Mouse (Mus musculus) hindbrain, embryonic 12.5 days (tissue): ENCODE measurements around the gene Cep350. TPM values are rescaled to one million over a fixed set of nuclear protein-coding genes. Genes with fewer than 3 reads are reported as not detected.

Source experiments
- ATAC-seq: fragments of 200-750 bp; cut with Nextera tagmentation; 2 replicates; pipeline ENCODE4 v1.8.0; 2017; ENCODE audit warnings: moderate TSS enrichment; ENCODE audit not compliant: low FRiP score
- H3K27ac ChIP-seq: fragments of 300-500 bp; sonication (generic); 2 replicates; pipeline ENCODE4 v1.5.1; 2016; ENCODE audit warnings: mild to moderate bottlenecking
- H3K27me3 ChIP-seq: fragments of 300-500 bp; sonication (generic); 2 replicates; pipeline ENCODE4 v1.6.1; 2016; ENCODE audit warnings: mild to moderate bottlenecking
- H3K36me3 ChIP-seq: fragments of 300-500 bp; sonication (generic); 2 replicates; pipeline ENCODE4 v1.6.1; 2016; ENCODE audit warnings: mild to moderate bottlenecking
- H3K4me1 ChIP-seq: fragments of 300-500 bp; sonication (generic); 2 replicates; pipeline ENCODE4 v1.6.1; 2016
- H3K4me2 ChIP-seq: fragments of 300-500 bp; sonication (generic); replicated peaks from 2 replicates; pipeline ENCODE4 v1.6.1; 2016; ENCODE audit warnings: mild to moderate bottlenecking
- H3K4me3 ChIP-seq: fragments of 300-500 bp; sonication (generic); 2 replicates; pipeline ENCODE4 v1.5.1; 2016; ENCODE audit warnings: mild to moderate bottlenecking
- H3K9ac ChIP-seq: fragments of 300-500 bp; sonication (generic); 2 replicates; pipeline ENCODE4 v1.6.1; 2016; ENCODE audit warnings: mild to moderate bottlenecking, moderate library complexity
- H3K9me3 ChIP-seq: fragments of 300-500 bp; sonication (generic); replicated peaks from 2 replicates; pipeline ENCODE4 v1.6.1; 2016; ENCODE audit warnings: mild to moderate bottlenecking
- WGBS: fragments of 180-500 bp; shearing (Covaris S2); methylation state at CpG from one replicate; pipeline ENCODE4 v1.1.7; 2016; 5-methylcytosine and 5-hydroxymethylcytosine counted together
- polyA plus RNA-seq: library from polyadenylated mRNA; unstranded; fragments of >200 nt; fragmentation: Nextera tagmentation; extraction: Ambion mirVana; gene quantifications from 2 replicates; pipeline ENCODE4 v1.2.1, GENCODE M21; 2016

The Cep350 gene
- polyA plus RNA-seq, 1 experiment from 2014 or later = 14.0 TPM

GRCm38 (mm10) chr1:155820646-155821045 lies 152.4 kb downstream of the Cep350 start:
- H3K9me3 ChIP-seq = peaks cover 6% of the 10 kb centered on the region; the same call in 1 of the 2 replicates
- no peaks in the 10 kb centered on the region for H3K4me1 ChIP-seq
- H3K4me3 ChIP-seq = no peak overlapping the region
- 84% methylated on average over 5 of the region's 5 CpGs for WGBS
- H3K9ac ChIP-seq = no peak overlapping the region
- H3K36me3 ChIP-seq = no peaks in the 10 kb centered on the region
- H3K27ac ChIP-seq = no peak overlapping the region
- H3K4me2 ChIP-seq = no peak overlapping the region
- ATAC-seq = no peak
- H3K27me3 ChIP-seq = no peaks in the 10 kb centered on the region

- ATAC-seq = no peak
- Histone ChIP-seq H3K4me3 (no peak overlapping the region), H3K9me3 (no peaks in the 10 kb centered on the region), H3K4me2 (no peak overlapping the region), H3K4me1 (peaks cover 8% of the 10 kb centered on the region), H3K36me3 (no peaks in the 10 kb centered on the region), H3K27ac (no peak overlapping the region), H3K27me3 (0 out of 2 replicates have a peak, but pooled peaks cover 8% of the 10 kb centered on the region), H3K9ac (no peak overlapping the region)
- 70% methylated on average over 2 of the region's 2 CpGs for WGBS
These were observed 156.9 kb downstream of the Cep350 start for GRCm38 (mm10) chr1:155816167-155816566.

- no peaks in the 10 kb centered on the region for H3K9me3 ChIP-seq
- peaks cover 21% of the 10 kb centered on the region for H3K4me1 ChIP-seq
- peak within 1 kb of the TSS; percentile 65 for H3K4me2 ChIP-seq
- peak within 1 kb of the TSS; percentile 72 for H3K4me3 ChIP-seq
- H3K27ac ChIP-seq = 0 out of 2 replicates have a peak within 1 kb of the TSS, but pooled peaks have one; percentile 41
- peak within 1 kb of the TSS; percentile 75 for H3K9ac ChIP-seq
- no peaks in the 10 kb centered on the region for H3K36me3 ChIP-seq
- 0 out of 2 replicates have a peak, but pooled peaks cover 8% of the 10 kb centered on the region for H3K27me3 ChIP-seq
- 1% methylated on average over 63 of the region's 67 CpGs for WGBS
- peak; percentile 95 for ATAC-seq
These were observed 160.2 kb downstream of the Cep350 start, which contains the start of gene Qsox1 for GRCm38 (mm10) chr1:155812581-155813499. Gene Qsox1 (minus strand): TSS chr1:155812889.

GRCm38 (mm10) chr1:155811995-155812580 lies 161.0 kb downstream of the Cep350 start:
- H3K4me1 ChIP-seq = peaks cover 21% of the 10 kb centered on the region
- H3K9ac ChIP-seq = peak overlapping the region; percentile 75
- ATAC-seq = peak; percentile 68
- 0 out of 2 replicates have a peak overlapping the region, but pooled peaks have one; percentile 41 for H3K27ac ChIP-seq
- peak overlapping the region; percentile 72 for H3K4me3 ChIP-seq
- H3K36me3 ChIP-seq = no peaks in the 10 kb centered on the region
- H3K9me3 ChIP-seq = no peaks in the 10 kb centered on the region
- H3K4me2 ChIP-seq = peak overlapping the region; percentile 65
- 6% methylated on average over 22 of the region's 22 CpGs for WGBS
- H3K27me3 ChIP-seq = 0 out of 2 replicates have a peak, but pooled peaks cover 8% of the 10 kb centered on the region

GRCm38 (mm10) chr1:155810616-155811015 lies 162.4 kb downstream of the Cep350 start:
- Histone ChIP-seq H3K27ac (0 out of 2 replicates have a peak overlapping the region, but pooled peaks have one; percentile 17), H3K9ac (no peak overlapping the region; the same call in 1 of the 2 replicates), H3K27me3 (0 out of 2 replicates have a peak, but pooled peaks cover 8% of the 10 kb centered on the region), H3K4me2 (peak overlapping the region; percentile 65), H3K4me3 (no peak overlapping the region), H3K9me3 (no peaks in the 10 kb centered on the region), H3K4me1 (peaks cover 21% of the 10 kb centered on the region), H3K36me3 (no peaks in the 10 kb centered on the region)
- 53% methylated on average over 7 of the region's 7 CpGs for WGBS
- ATAC-seq = no peak

GRCm38 (mm10) chr1:155809706-155810442 lies 163.2 kb downstream of the Cep350 start:
- no peak for ATAC-seq
- no peaks in the 10 kb centered on the region for H3K9me3 ChIP-seq
- H3K4me1 ChIP-seq = peaks cover 21% of the 10 kb centered on the region
- H3K27ac ChIP-seq = peak overlapping the region; percentile 17; the same call in 1 of the 2 replicates
- H3K4me2 ChIP-seq = peak overlapping the region; percentile 65
- H3K27me3 ChIP-seq = 0 out of 2 replicates have a peak, but pooled peaks cover 8% of the 10 kb centered on the region
- H3K9ac ChIP-seq = no peak overlapping the region
- H3K4me3 ChIP-seq = no peak overlapping the region
- WGBS = 66% methylated on average over 10 of the region's 10 CpGs
- no peaks in the 10 kb centered on the region for H3K36me3 ChIP-seq

- no peaks in the 10 kb centered on the region for H3K27me3 ChIP-seq
These were observed 164.8 kb downstream of the Cep350 start for GRCm38 (mm10) chr1:155808261-155808660.

GRCm38 (mm10) chr1:155805607-155806006 lies 167.4 kb downstream of the Cep350 start:
- no peak for ATAC-seq
- Histone ChIP-seq H3K9me3 (no peaks in the 10 kb centered on the region), H3K9ac (no peak overlapping the region), H3K4me3 (no peak overlapping the region), H3K27me3 (no peaks in the 10 kb centered on the region), H3K27ac (no peak overlapping the region), H3K4me1 (peaks cover 8% of the 10 kb centered on the region), H3K36me3 (peaks cover 14% of the 10 kb centered on the region; the same call in 1 of the 2 replicates), H3K4me2 (no peak overlapping the region)
- 93% methylated on average over 9 of the region's 9 CpGs for WGBS

More at GRCm38 (mm10) chr1:155808261-155808660, 164.8 kb downstream of the Cep350 start:
- Histone ChIP-seq H3K4me1 (peaks cover 21% of the 10 kb centered on the region), H3K9ac (no peak overlapping the region), H3K9me3 (no peaks in the 10 kb centered on the region), H3K4me3 (no peak overlapping the region), H3K27ac (no peak overlapping the region), H3K36me3 (no peaks in the 10 kb centered on the region; the same call in 1 of the 2 replicates), H3K4me2 (no peak overlapping the region)
- no peak for ATAC-seq
- 97% methylated on average over 4 of the region's 4 CpGs for WGBS

- no peak overlapping the region for H3K27ac ChIP-seq
- no peaks in the 10 kb centered on the region for H3K4me1 ChIP-seq
- no peak for ATAC-seq
- H3K36me3 ChIP-seq = peaks cover 14% of the 10 kb centered on the region; the same call in 1 of the 2 replicates
- 88% methylated on average over 11 of the region's 11 CpGs for WGBS
- H3K4me3 ChIP-seq = no peak overlapping the region
- H3K9ac ChIP-seq = no peak overlapping the region
- H3K27me3 ChIP-seq = no peaks in the 10 kb centered on the region
- no peak overlapping the region for H3K4me2 ChIP-seq
- no peaks in the 10 kb centered on the region for H3K9me3 ChIP-seq
These were observed 171.8 kb downstream of the Cep350 start for GRCm38 (mm10) chr1:155801014-155801991.

GRCm38 (mm10) chr1:155798000-155798399 lies 175.1 kb downstream of the Cep350 start:
- H3K4me2 ChIP-seq = no peak overlapping the region
- peaks cover 30% of the 10 kb centered on the region for H3K36me3 ChIP-seq
- H3K27ac ChIP-seq = no peak overlapping the region
- no peaks in the 10 kb centered on the region for H3K9me3 ChIP-seq
- no peaks in the 10 kb centered on the region for H3K27me3 ChIP-seq
- no peak overlapping the region for H3K4me3 ChIP-seq
- H3K4me1 ChIP-seq = no peaks in the 10 kb centered on the region
- no peak for ATAC-seq
- no peak overlapping the region for H3K9ac ChIP-seq
- 95% methylated on average over 4 of the region's 4 CpGs for WGBS

- Histone ChIP-seq H3K9me3 (no peaks in the 10 kb centered on the region), H3K27me3 (no peaks in the 10 kb centered on the region), H3K36me3 (peaks cover 26% of the 10 kb centered on the region), H3K9ac (no peak overlapping the region; the same call in 1 of the 2 replicates), H3K4me3 (no peak overlapping the region), H3K27ac (no peak overlapping the region), H3K4me1 (no peaks in the 10 kb centered on the region), H3K4me2 (no peak overlapping the region)
- no peak for ATAC-seq
- 89% methylated on average over 4 of the region's 4 CpGs for WGBS
These were observed 175.6 kb downstream of the Cep350 start for GRCm38 (mm10) chr1:155797425-155797824.
